Mouse (Mus musculus) cortical plate, adult 2 months (tissue): Measurements from ENCODE around the gene Ftl1.
"Not testable (repeated sequence)": the region's sequence is repeated elsewhere in the genome, so short reads cannot be mapped to it uniquely, and the experiment has no call there.

Experiments
- CTCF ChIP-seq: fragments of 200-500 bp; IDR thresholded peaks from 2 replicates; pipeline ENCODE4 v1.5.1; 2011; ENCODE audit warnings: mild to moderate bottlenecking, control low read depth, low read length; ENCODE audit not compliant: insufficient read depth; ENCODE audit errors: extremely low read depth
- POLR2A ChIP-seq: fragments of 200-500 bp; IDR thresholded peaks from 2 replicates; pipeline ENCODE4 v1.6.1; 2011; ENCODE audit warnings: mild to moderate bottlenecking, low read length, control low read depth; ENCODE audit not compliant: insufficient read depth; ENCODE audit errors: extremely low read depth

GRCm38 (mm10) chr7:45459564-45460140 lies at the start of gene Ftl1:
- TF ChIP-seq POLR2A: peak; percentile 96
- not testable (repeated sequence) for TF ChIP-seq CTCF
